Mouse (Mus musculus) splenic B cell, adult 2 months (primary cell): ENCODE measurements around the gene Fcgrt.

Source experiments
- DNase-seq: peaks from one replicate; pipeline ENCODE4 v3.0.0-alpha.2; 2011; ENCODE audit warnings: low read depth, low spot score
- H3K27me3 ChIP-seq: 2 replicates; pipeline ENCODE4 v1.6.1; 2012; ENCODE audit warnings: mild to moderate bottlenecking, low read length, moderate library complexity, mixed read lengths; ENCODE audit not compliant: control insufficient read depth, poor library complexity, insufficient read depth, severe bottlenecking
- H3K36me3 ChIP-seq: 2 replicates; pipeline ENCODE4 v1.6.1; 2012; ENCODE audit warnings: mild to moderate bottlenecking, low read length, moderate library complexity, mixed read lengths; ENCODE audit not compliant: control insufficient read depth, poor library complexity, insufficient read depth, severe bottlenecking

The Fcgrt gene

DNA sequence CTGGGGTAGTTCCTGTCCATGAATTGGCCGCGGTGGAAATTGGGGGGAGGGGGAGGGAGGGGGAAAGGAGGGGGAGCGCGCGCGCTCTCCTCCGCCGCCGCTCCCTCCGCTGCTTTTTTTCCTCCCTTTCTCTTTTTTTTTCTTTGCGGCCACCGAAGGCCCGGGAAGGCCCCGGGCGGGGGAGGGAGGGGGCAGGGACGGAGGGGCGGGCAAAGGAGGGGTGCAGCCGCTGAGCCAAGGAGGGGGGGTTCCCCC is 50.9 kb downstream of the Fcgrt start, which contains the start of gene Prr12:
Prr12 (minus strand) TSS at position 20 of the 255 bp plus-strand sequence.
- Histone ChIP-seq H3K36me3 (peaks cover 11% of the 10 kb centered on the region), H3K27me3 (no peaks in the 10 kb centered on the region)
- DNase-seq = no peak

DNA sequence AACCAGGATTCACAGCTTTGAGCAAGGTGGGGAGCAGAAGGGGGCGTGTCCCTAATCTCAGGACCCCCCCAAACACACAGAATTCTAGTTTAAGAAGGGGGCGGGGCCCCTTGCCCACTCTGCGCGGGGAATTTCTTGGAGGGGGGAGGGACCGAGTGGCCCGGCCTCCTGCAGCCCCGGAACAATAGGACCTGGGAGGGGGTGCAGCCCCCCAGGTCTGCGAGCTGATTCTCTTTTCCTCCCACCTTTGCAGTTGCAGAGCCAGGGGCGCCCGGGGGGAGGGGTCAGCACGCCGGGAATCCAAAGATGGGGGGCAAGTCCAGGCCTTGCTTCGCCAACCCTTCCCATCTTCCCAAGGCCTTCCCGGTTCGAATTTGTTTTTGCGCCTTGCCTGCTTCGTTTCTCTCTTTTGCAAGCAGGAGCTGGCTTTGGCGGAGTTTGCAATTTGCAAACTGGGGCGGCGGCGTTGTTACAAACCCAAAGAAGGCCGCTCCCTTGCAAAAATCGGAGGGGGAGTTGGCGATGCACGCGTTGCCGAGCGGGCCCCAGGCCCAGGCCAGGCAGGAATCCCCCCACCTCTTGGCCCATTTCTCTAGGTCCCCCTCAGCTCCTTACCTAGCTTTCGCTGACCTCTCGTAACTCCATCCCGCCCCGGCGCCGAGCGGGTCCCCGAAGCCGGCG is 51.3 kb downstream of the Fcgrt start:
- peak; percentile 29 for DNase-seq
- Histone ChIP-seq H3K27me3 (no peaks in the 10 kb centered on the region), H3K36me3 (peaks cover 15% of the 10 kb centered on the region)

DNA sequence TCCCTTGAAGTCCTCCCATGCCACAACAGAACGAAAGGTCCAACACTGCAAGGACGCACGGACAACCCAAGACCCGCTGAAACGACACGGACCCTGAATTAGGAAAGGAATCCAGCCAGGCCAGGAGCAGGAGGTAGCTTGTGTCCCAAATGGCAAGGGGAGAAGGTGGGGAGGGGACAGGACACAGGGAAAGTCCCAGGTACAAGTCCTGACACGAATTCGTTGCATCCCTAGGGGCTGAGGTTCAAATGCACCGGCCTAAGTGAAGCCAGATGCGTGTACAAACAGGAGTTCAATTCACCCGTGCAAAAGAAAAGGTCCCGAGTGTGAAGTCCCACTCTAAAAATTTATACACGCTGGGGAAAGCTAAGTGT is 52.1 kb downstream of the Fcgrt start:
- no peak for DNase-seq
- peaks cover 18% of the 10 kb centered on the region for H3K36me3 ChIP-seq
- H3K27me3 ChIP-seq = no peaks in the 10 kb centered on the region

DNA sequence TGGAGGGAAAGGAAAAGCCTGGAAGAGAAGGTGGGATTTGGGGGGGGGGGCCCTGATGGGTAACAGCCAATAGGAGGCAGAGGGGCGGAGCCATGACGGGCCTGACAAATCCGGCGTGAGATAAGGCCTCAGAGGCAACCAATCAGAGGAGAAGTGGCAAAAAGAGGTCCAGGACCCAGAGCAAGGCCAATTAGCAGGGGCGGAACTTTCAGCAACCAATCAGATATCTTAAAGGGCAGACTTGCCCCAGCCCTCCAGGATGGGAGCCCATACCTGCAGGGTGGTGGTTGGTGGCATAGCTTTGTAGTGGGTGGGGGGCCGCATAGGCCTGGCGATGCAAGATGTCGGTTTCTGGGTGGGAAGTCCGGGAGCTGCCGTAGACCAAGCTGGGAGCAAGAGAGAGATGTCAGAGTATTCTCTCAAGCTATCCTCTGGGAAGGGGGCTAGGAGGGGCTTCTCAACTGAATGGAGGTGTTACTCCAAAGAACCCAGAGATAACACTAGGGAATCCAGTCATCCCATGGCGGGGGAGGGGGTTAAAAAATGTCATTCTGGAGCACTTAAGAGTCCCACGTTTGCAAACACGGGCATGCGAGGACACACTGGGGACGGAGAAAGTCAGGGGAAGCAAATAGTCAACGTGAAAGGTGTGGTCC is 52.6 kb downstream of the Fcgrt start:
- peaks cover 18% of the 10 kb centered on the region for H3K36me3 ChIP-seq
- no peaks in the 10 kb centered on the region for H3K27me3 ChIP-seq
- peak; percentile 54 for DNase-seq

DNA sequence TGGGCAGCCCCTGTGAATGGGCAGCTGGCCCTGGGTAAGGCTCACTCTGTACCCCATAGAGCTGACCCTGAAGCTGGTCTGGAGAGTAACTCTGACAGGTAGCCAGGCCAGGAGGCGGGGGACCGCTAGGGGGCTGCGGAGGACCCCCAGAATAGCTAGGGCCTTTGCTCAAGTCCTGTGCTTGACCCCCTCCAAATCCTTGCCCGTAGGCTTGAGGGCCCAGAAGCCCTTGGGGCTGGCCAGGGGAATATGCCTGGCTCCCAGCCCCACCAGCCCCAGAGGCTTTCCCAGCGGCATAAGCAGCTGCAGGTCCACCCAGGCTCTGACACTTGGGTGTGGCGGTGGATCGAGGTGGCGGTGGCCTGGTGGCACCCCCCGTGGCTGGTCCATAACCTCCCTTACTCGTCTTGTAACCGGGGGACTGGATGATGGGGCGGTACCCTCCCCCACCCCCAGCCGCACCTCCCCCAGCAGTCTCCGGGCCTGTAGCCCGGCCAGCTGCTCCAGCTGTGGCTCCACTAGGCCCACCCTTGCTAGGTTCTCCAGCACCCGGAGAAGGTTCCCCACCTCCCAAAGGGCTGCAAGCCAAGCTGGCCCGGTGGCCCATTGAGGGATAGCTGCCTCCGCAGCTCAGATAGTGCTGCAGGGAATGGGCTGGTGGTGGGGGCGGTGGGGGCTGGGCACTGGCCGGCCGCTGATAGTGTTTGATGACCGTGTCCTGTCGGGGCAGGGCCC is 54.6 kb downstream of the Fcgrt start:
- Histone ChIP-seq H3K36me3 (peaks cover 21% of the 10 kb centered on the region), H3K27me3 (no peaks in the 10 kb centered on the region)
- no peak for DNase-seq

DNA sequence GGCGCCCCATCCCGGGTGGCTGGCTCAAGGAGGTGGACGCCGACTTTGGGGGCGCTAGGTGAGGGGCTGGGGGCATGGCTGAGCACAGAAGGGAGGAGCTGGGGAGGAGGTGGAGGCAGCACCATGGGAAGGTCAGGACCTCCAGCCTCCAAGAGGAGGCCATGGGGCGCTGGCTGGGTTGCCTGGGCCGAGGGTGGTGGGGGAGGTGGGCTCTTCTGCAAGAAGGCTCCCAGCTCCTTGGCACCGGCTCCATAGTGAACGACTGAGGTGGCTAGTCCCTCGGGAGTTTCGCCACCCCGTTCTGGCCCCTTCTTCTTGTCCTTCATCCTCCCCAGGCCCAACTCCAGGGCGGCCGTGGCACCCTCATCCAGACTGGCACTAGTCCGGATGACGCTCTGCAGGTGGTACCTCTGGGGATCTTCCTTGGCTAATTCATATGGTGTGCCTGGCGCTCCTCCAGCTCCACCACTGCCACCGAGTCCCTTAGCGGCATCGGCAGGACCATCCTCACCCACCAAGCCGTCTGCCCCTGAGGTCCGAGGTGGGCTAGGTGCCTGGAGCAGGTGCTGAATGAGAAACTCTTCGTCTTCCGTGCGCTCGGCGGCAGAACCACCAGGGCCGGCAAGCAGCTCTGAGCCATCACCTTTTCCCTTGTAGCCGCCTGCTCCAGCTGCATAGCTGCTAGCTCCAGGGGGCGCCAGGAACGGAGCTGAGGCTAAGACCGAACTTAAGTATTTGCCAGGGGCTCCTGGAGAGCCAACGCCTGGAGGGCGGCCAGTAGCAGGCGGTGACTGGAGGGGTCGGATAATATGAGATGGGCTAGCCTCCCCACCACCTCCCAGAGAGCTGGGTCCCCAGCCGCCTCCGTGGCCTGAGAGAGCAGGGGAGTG is 55.4 kb downstream of the Fcgrt start:
- DNase-seq = no peak

DNA sequence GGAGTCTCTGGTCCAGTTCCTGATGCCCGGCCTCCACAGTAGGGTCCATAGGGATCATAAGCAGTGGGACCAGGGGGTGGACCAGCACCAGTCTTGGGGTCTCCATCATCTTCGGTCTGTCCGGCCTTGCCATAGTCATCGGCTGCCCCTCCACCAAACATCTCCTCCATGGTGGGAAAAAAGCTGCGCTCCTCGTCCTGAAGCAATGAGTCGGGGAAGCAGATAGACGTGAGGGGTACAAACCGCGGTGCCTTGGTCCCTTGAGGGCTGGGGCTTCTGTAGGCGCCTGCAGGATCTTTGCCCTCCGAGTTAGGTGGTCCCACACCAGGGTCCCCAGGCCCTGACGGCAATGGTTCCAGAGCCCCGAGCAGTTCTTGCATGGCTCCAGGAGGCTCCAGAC is 56.2 kb downstream of the Fcgrt start:
- Histone ChIP-seq H3K36me3 (peaks cover 21% of the 10 kb centered on the region), H3K27me3 (no peaks in the 10 kb centered on the region)
- no peak for DNase-seq

More for the DNA sequence above, 55.4 kb downstream of the Fcgrt start:
- peaks cover 21% of the 10 kb centered on the region for H3K36me3 ChIP-seq
- H3K27me3 ChIP-seq = no peaks in the 10 kb centered on the region

DNA sequence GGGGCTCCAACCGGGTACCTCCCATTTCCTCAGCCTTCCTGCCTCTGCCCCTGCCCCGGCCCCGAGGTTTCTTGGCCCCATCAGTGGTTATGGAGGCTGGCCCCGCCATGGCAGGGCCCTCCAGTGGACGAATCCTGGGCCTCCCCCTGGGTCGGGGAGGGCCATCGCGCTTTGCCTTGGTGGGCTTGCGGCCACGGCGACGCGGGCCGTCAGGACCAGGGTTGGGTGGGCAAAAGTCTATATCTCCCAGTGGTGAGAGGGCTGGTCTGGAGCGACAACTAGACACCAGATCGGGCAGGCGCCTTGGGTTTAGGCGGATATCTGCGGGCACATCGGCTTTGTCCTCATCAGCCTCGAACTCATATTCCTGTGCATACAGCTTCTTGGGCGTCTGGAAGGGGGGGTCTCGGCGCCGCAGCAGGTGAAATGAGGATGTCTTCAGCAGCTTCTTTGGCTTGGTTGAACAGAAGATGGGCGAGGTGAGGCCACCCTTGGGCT is 56.7 kb downstream of the Fcgrt start:
- Histone ChIP-seq H3K36me3 (peaks cover 21% of the 10 kb centered on the region), H3K27me3 (no peaks in the 10 kb centered on the region)
- DNase-seq = no peak

DNA sequence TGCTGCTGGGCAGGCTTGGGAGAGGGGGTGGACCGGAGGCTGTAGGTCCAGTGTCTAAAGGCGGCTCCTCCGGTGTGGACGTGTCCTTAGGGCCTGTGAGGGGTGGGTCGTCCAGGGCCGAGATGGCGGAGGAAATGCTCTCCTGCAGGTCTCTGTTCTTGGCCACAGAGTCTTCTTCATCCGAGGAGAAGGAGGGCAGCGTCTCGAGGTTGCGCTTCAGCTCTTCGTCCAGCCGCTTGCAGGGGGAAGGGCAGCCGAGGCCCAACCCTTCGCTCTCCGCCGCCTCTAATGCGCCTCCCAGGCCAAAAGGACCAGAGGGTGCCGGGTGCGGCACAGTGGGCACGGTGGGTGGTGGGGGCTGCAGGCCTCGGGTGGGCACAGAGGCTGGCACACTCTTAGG is 57.9 kb downstream of the Fcgrt start:
- H3K27me3 ChIP-seq = no peaks in the 10 kb centered on the region
- H3K36me3 ChIP-seq = peaks cover 22% of the 10 kb centered on the region
- DNase-seq = no peak

DNA sequence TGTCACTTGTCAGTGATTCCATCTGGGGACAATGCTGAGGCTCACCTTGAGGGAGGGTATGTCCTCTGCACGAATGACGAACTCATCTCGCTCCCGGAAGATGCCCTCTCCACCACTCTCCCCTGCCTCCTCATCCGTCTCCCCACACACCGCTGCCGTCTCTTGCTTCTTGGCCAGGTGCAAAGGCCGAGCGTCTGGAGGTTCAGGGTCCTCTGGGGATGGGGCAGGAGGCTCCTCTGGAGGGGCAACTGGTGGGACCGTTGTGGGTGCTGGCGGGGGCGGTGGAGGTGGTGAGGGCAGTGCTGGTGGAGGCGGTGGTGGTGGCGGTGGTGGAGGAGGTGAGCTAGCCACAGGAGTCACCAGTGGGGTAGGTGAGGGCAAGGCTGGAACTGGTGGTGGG is 60.3 kb downstream of the Fcgrt start:
- peaks cover 21% of the 10 kb centered on the region for H3K36me3 ChIP-seq
- H3K27me3 ChIP-seq = no peaks in the 10 kb centered on the region
- DNase-seq = no peak
